11 mouse cellular contexts compared by ENCODE assay signal in the genomic region with DNA sequence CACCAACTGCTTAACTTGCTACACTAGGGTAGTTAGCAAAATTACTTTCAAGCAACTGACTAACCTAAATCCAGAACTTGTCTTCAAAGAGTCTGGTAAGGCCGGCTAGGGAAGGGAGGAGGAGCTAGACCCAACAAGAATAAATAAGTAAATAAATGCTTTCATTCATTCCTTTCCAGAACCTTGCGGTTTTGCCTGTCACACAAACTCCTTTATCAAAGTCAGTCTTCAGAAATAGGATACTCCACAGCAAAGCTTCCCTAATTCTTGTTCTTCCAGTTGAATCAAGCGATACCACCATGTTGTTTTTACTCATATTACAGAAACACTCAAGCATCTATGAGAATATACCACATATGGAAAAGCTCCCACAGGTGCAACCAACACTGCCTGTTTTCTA. TPM values are rescaled to one million over a fixed set of nuclear protein-coding genes. Genes with fewer than 3 reads are reported as not detected.
DNase-seq lines count a peak whose midpoint lies in the region; ATAC-seq and TF ChIP-seq lines count a peak whose summit lies in the region.
"Had no signal": no experiment of that assay in that cellular context is flagged by ENCODE, and none has a peak within 500 bp of the region (broad histone marks: within the 10 kb centered on the region; RNA-seq: fewer than 3 reads in every experiment).

No protein-coding gene starts in this region.

- no peaks in the 10 kb centered on the region for H3K36me3 ChIP-seq in forebrain, embryonic 10.5 days (replicated peaks)
- no peaks in the 10 kb centered on the region for H3K36me3 ChIP-seq in forebrain, embryonic 11.5 days (ENCODE audit: control insufficient read depth, insufficient read depth, low read length)
- H3K36me3 ChIP-seq in kidney, embryonic 16.5 days (ENCODE audit: insufficient read depth, low read length): no peaks in the 10 kb centered on the region
- no peaks in the 10 kb centered on the region for H3K36me3 ChIP-seq in embryonic facial prominence, embryonic 12.5 days
- H3K36me3 ChIP-seq in limb, embryonic 13.5 days: no peaks in the 10 kb centered on the region
- no peaks in the 10 kb centered on the region for H3K36me3 ChIP-seq in liver, postnatal 0 days (replicated peaks; ENCODE audit: insufficient read depth, low read length)

- H3K27me3 ChIP-seq in forebrain, embryonic 10.5 days (ENCODE audit: poor library complexity, severe bottlenecking): peaks cover 13% of the 10 kb centered on the region
- H3K27me3 ChIP-seq in forebrain, embryonic 11.5 days (ENCODE audit: control insufficient read depth, insufficient read depth, low read length): peaks cover 6% of the 10 kb centered on the region; the same call in 1 of the 2 replicates
- H3K27me3 ChIP-seq in kidney, embryonic 16.5 days (ENCODE audit: insufficient read depth, low read length): no peaks in the 10 kb centered on the region
- H3K27me3 ChIP-seq in embryonic facial prominence, embryonic 12.5 days: no peaks in the 10 kb centered on the region
- H3K27me3 ChIP-seq in limb, embryonic 13.5 days: peaks cover 2% of the 10 kb centered on the region; the same call in 1 of the 2 replicates
- H3K27me3 ChIP-seq in liver, postnatal 0 days (ENCODE audit: insufficient read depth, low read length): 0 out of 2 replicates have a peak, but pooled peaks cover 3% of the 10 kb centered on the region
- H3K27me3 ChIP-seq: megakaryocyte, embryonic 14.5 days had no signal

- peak overlapping the region; percentile 94; the same call in 1 of the 2 replicates for H3K4me3 ChIP-seq in forebrain, embryonic 10.5 days
- H3K4me3 ChIP-seq in forebrain, embryonic 11.5 days (ENCODE audit: low read depth, low read length): no peak overlapping the region
- no peak overlapping the region for H3K4me3 ChIP-seq in kidney, embryonic 16.5 days (ENCODE audit: low read length)
- no peak overlapping the region for H3K4me3 ChIP-seq in embryonic facial prominence, embryonic 12.5 days
- 0 out of 2 replicates have a peak overlapping the region, but pooled peaks have one; percentile 92 for H3K4me3 ChIP-seq in limb, embryonic 13.5 days
- H3K4me3 ChIP-seq in liver, postnatal 0 days (ENCODE audit: low read depth, low read length): no peak overlapping the region

- no peak for TF ChIP-seq EP300 in liver, postnatal 0 days (IDR thresholded peaks at IDR 0.05; ENCODE audit: low read depth)

- no peak for ATAC-seq in forebrain, embryonic 11.5 days (replicated peaks; ENCODE audit: low FRiP score)
- no peak for ATAC-seq in kidney, embryonic 16.5 days (ENCODE audit: low FRiP score, low TSS enrichment)
- ATAC-seq in embryonic facial prominence, embryonic 12.5 days (ENCODE audit: insufficient number of reproducible peaks, insufficient read depth, low FRiP score, low TSS enrichment): no peak
- no peak for ATAC-seq in limb, embryonic 13.5 days (ENCODE audit: low FRiP score, low read depth)
- no peak for ATAC-seq in liver, postnatal 0 days

- no peak overlapping the region for H3K9ac ChIP-seq in forebrain, embryonic 11.5 days (ENCODE audit: low read length)
- H3K9ac ChIP-seq in kidney, embryonic 16.5 days (replicated peaks; ENCODE audit: low read length): no peak overlapping the region
- no peak overlapping the region for H3K9ac ChIP-seq in embryonic facial prominence, embryonic 12.5 days
- peak overlapping the region; percentile 3; the same call in 1 of the 2 replicates for H3K9ac ChIP-seq in limb, embryonic 13.5 days
- H3K9ac ChIP-seq in liver, postnatal 0 days (replicated peaks): no peak overlapping the region

- no peaks in the 10 kb centered on the region for H3K9me3 ChIP-seq in forebrain, embryonic 10.5 days
- H3K9me3 ChIP-seq in forebrain, embryonic 11.5 days (ENCODE audit: control insufficient read depth, low read length): no peaks in the 10 kb centered on the region
- no peaks in the 10 kb centered on the region for H3K9me3 ChIP-seq in kidney, embryonic 16.5 days (ENCODE audit: low read length)
- H3K9me3 ChIP-seq in embryonic facial prominence, embryonic 12.5 days: no peaks in the 10 kb centered on the region
- no peaks in the 10 kb centered on the region for H3K9me3 ChIP-seq in limb, embryonic 13.5 days
- H3K9me3 ChIP-seq in liver, postnatal 0 days (ENCODE audit: low read length): no peaks in the 10 kb centered on the region
- H3K9me3 ChIP-seq: megakaryocyte, embryonic 14.5 days had no signal

- no peak overlapping the region for H3K27ac ChIP-seq in forebrain, embryonic 10.5 days
- H3K27ac ChIP-seq in forebrain, embryonic 11.5 days (ENCODE audit: low read depth, low read length): no peak overlapping the region
- no peak overlapping the region for H3K27ac ChIP-seq in kidney, embryonic 16.5 days (ENCODE audit: low read length)
- no peak overlapping the region for H3K27ac ChIP-seq in embryonic facial prominence, embryonic 12.5 days
- no peak overlapping the region for H3K27ac ChIP-seq in limb, embryonic 13.5 days
- H3K27ac ChIP-seq in liver, postnatal 0 days (ENCODE audit: low read depth): no peak overlapping the region

- DNase-seq in forebrain, embryonic 10.5 days (ENCODE audit: extremely low spot score, low spot score): no peak
- DNase-seq in forebrain, embryonic 11.5 days (ENCODE audit: low spot score): no peak
- no peak for DNase-seq in kidney, postnatal 25 days
- DNase-seq in liver, postnatal 0 days: no peak
- DNase-seq in frontal cortex, postnatal 36 days (ENCODE audit: low spot score in 2 of 2): no peak

- WGBS in forebrain, embryonic 10.5 days: 76% methylated on average over 3 of the region's 3 CpGs
- WGBS in forebrain, embryonic 11.5 days: 85% methylated on average over 3 of the region's 3 CpGs
- WGBS in kidney, embryonic 16.5 days: 40% methylated on average over 3 of the region's 3 CpGs
- WGBS in embryonic facial prominence, embryonic 12.5 days: 38% methylated on average over 3 of the region's 3 CpGs
- 62% methylated on average over 3 of the region's 3 CpGs for WGBS in limb, embryonic 13.5 days
- 77% methylated on average over 3 of the region's 3 CpGs for WGBS in liver, postnatal 0 days (ENCODE audit: insufficient replicate concordance)

- TF ChIP-seq CTCF in liver, postnatal 0 days (IDR thresholded peaks at IDR 0.05; ENCODE audit: low read depth): no peak

- H3K4me2 ChIP-seq in forebrain, embryonic 11.5 days (ENCODE audit: low read depth, low read length, severe bottlenecking): no peak overlapping the region
- peak overlapping the region; percentile 72 for H3K4me2 ChIP-seq in kidney, embryonic 16.5 days (replicated peaks; ENCODE audit: low read depth, low read length)
- H3K4me2 ChIP-seq in embryonic facial prominence, embryonic 12.5 days (replicated peaks): peak overlapping the region; percentile 74; the same call in 1 of the 2 replicates
- peak overlapping the region; percentile 96 for H3K4me2 ChIP-seq in limb, embryonic 13.5 days (replicated peaks)
- H3K4me2 ChIP-seq in liver, postnatal 0 days (ENCODE audit: low read depth, low read length): no peak overlapping the region

- H3K4me1 ChIP-seq in forebrain, embryonic 10.5 days: peaks cover 48% of the 10 kb centered on the region
- peaks cover 3% of the 10 kb centered on the region; the same call in 1 of the 2 replicates for H3K4me1 ChIP-seq in forebrain, embryonic 11.5 days (replicated peaks; ENCODE audit: control insufficient read depth, insufficient read depth, low read length)
- peaks cover 34% of the 10 kb centered on the region for H3K4me1 ChIP-seq in kidney, embryonic 16.5 days (ENCODE audit: insufficient read depth, low read length)
- peaks cover 33% of the 10 kb centered on the region for H3K4me1 ChIP-seq in embryonic facial prominence, embryonic 12.5 days
- peaks cover 42% of the 10 kb centered on the region for H3K4me1 ChIP-seq in limb, embryonic 13.5 days
- H3K4me1 ChIP-seq in liver, postnatal 0 days (ENCODE audit: insufficient read depth): peaks cover 17% of the 10 kb centered on the region

RNA-seq across cellular contexts. Expression of a gene that starts 2.3 kb away (rescaled TPM):
- polyA plus RNA-seq in forebrain, embryonic 10.5 days (2016; fragmentation: Nextera tagmentation; extraction: Ambion mirVana): 4.4 and 5.2 TPM in 2 replicates
- 8.5 and 9.3 TPM in 2 replicates for polyA plus RNA-seq in forebrain, embryonic 11.5 days (2014; fragmentation: Nextera tagmentation; extraction: Ambion mirVana)
- polyA plus RNA-seq in kidney, embryonic 16.5 days (2015; fragmentation: Nextera tagmentation; extraction: Ambion mirVana): 4.0 and 4.9 TPM in 2 replicates
- polyA plus RNA-seq in embryonic facial prominence, embryonic 12.5 days (2016; fragmentation: Nextera tagmentation; extraction: Ambion mirVana): 10.9 and 11.1 TPM in 2 replicates
- 7.0 and 7.1 TPM in 2 replicates for polyA plus RNA-seq in limb, embryonic 13.5 days (2015; fragmentation: Nextera tagmentation; extraction: Ambion mirVana)
- 1.8 TPM in 2 replicates for polyA plus RNA-seq in liver, postnatal 0 days (2015; fragmentation: Nextera tagmentation; extraction: Ambion mirVana)

RNA-seq across cellular contexts. Expression of a gene that starts 52.5 kb away (rescaled TPM):
- polyA plus RNA-seq in forebrain, embryonic 10.5 days (2016; fragmentation: Nextera tagmentation; extraction: Ambion mirVana): not detected in 2 replicates
- polyA plus RNA-seq in forebrain, embryonic 11.5 days (2014; fragmentation: Nextera tagmentation; extraction: Ambion mirVana): not detected in 2 replicates
- polyA plus RNA-seq in kidney, embryonic 16.5 days (2015; fragmentation: Nextera tagmentation; extraction: Ambion mirVana): not detected in 2 replicates
- polyA plus RNA-seq in embryonic facial prominence, embryonic 12.5 days (2016; fragmentation: Nextera tagmentation; extraction: Ambion mirVana): not detected in 2 replicates
- 0.08 and 0.20 TPM in 2 replicates for polyA plus RNA-seq in limb, embryonic 13.5 days (2015; fragmentation: Nextera tagmentation; extraction: Ambion mirVana)
- 0.09 TPM in 2 replicates for polyA plus RNA-seq in liver, postnatal 0 days (2015; fragmentation: Nextera tagmentation; extraction: Ambion mirVana)
- polyA plus RNA-seq: G1E; intestine, embryonic 14.5 days had no signal

Comparison
In these comparisons a context has a peak if more than half of its experiments do, and no peak if none do; other contexts are left out.
1. H3K4me3 ChIP-seq: peak in forebrain, embryonic 10.5 days (single experiment) and limb, embryonic 13.5 days (single experiment); none in forebrain, embryonic 11.5 days (single experiment), kidney, embryonic 16.5 days (single experiment), embryonic facial prominence, embryonic 12.5 days (single experiment) and liver, postnatal 0 days (single experiment).
2. H3K4me2 ChIP-seq: peak in kidney, embryonic 16.5 days (single experiment), embryonic facial prominence, embryonic 12.5 days (single experiment) and limb, embryonic 13.5 days (single experiment); none in forebrain, embryonic 11.5 days (single experiment) and liver, postnatal 0 days (single experiment).